Mouse (Mus musculus): ENCODE results near the gene Asf1a. TPM values are rescaled to one million over a fixed set of nuclear protein-coding genes. Genes with fewer than 3 reads are reported as not detected.

The Asf1a gene
- 109 TPM for polyA plus RNA-seq (2014; fragmentation: Illumina TruSeq; extraction: RNeasy Lipid Tissue Mini Kit (QIAGEN cat#74804); ENCODE audit: low read depth, low replicate concordance)

DNA sequence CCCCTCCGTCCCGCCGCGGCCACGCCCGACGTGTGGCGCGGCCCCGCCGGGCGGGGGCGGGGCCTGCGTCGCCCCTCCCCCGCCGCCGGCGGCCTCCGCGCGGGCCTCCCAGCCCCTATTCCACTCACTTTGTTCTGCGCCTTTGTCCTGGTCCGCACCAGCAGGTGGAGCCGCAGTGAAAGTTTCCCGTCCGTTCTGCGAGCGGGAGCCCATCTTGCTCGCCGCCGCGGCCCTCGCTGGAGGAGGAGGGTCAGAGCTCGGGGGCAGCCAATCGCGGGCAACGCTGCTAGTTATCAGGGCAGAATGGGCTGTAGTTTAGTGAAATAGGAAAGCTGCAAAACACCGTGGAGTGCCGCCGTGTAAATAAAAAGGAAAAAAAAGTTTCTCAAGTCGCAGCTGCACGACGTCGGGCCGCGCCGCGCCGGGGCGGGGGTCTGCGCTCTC lies at the start of gene Asf1a:
Gene Asf1a, plus strand, starts transcription at position 81 of the 444 bp plus-strand sequence.

DNA sequence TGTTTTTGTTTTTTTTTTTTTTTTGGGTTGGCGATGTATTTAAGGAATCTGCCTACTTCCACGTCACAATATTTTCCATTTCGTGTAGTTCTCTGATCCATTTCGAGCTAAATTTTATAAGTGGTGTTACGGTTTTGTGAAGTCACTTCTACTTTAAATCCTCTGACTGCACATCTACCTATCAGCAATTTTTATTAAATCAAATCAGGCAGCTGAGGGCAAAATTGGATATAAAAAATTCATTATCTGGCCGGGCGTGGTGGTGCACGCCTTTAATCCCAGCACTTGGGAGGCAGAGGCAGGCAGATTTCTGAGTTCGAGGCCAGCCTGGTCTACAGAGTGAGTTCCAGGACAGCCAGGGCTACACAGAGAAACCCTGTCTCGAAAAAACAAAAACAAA lies 33.8 kb downstream of the Asf1a start, which contains the start of gene Mcm9:
Gene Mcm9, minus strand, starts transcription at position 101 of the 400 bp plus-strand sequence.

Other genes starting within 250 kb of the Asf1a start
- gene Cep85l, start 216.8 kb upstream of the Asf1a start, polyA plus RNA-seq (2014; fragmentation: Illumina TruSeq; extraction: RNeasy Lipid Tissue Mini Kit (QIAGEN cat#74804); ENCODE audit: low read depth, low replicate concordance), result 20.6 TPM
- gene Mcm9, start 33.7 kb downstream of the Asf1a start, polyA plus RNA-seq (2014; fragmentation: Illumina TruSeq; extraction: RNeasy Lipid Tissue Mini Kit (QIAGEN cat#74804); ENCODE audit: low read depth, low replicate concordance), result 16.5 TPM
- gene Fam184a, start 154.4 kb downstream of the Asf1a start, polyA plus RNA-seq (2014; fragmentation: Illumina TruSeq; extraction: RNeasy Lipid Tissue Mini Kit (QIAGEN cat#74804); ENCODE audit: low read depth, low replicate concordance), result 2.4 TPM

Measured in adrenal gland, adult 10 weeks (tissue).